Mouse (Mus musculus): ENCODE results near the gene Zfr2. TPM values are rescaled to one million over a fixed set of nuclear protein-coding genes. Genes with fewer than 3 reads are reported as not detected.

Zfr2 gene
- polyA plus RNA-seq, 2 experiments = 9.7 to 39.7 TPM

DNA sequence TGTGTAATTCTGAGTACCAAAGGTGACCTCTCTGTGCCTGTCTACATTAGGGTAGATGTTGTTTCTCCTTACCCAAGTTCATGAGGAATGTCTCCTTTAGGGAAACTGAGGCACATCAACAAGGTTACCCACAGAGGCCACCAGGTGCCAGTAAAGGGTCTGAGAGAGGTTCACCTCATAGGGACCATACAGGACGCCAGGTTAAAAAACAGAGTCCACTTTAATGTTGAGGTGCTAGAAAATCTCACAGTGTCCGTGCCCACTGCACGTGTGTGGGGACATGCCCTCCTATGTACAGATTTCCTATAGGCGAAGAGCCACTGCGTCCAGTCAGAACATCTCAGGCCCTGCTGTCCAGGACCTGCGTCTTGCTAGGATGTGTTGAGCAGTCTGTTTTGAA lies 34.0 kb upstream of the Zfr2 start:
- no peaks in the 10 kb centered on the region for H3K9me3 ChIP-seq (ENCODE audit: control insufficient read depth, low read length)
- H3K4me2 ChIP-seq (replicated peaks; ENCODE audit: low read depth, low read length, severe bottlenecking) = no peak overlapping the region
- TF ChIP-seq POLR2A (IDR thresholded peaks at IDR 0.05; ENCODE audit: borderline replicate concordance, extremely low read depth, insufficient read depth, insufficient read length) = no peak
- ATAC-seq (ENCODE audit: low FRiP score, low read depth) (no peak), DNase-seq (ENCODE audit: low spot score) (no peak)
- no peak overlapping the region for H3K9ac ChIP-seq (ENCODE audit: low read depth, low read length, severe bottlenecking)
- peaks cover 21% of the 10 kb centered on the region for H3K27me3 ChIP-seq (ENCODE audit: control insufficient read depth, insufficient read depth, low read length)
- peaks cover 7% of the 10 kb centered on the region; the same call in 1 of the 2 replicates for H3K4me1 ChIP-seq (ENCODE audit: control insufficient read depth, insufficient read depth, low read length)
- no peak overlapping the region for H3K4me3 ChIP-seq (replicated peaks; ENCODE audit: low read length)
- no peak overlapping the region for H3K27ac ChIP-seq (replicated peaks; ENCODE audit: low read depth, low read length)
- 87% methylated on average over 6 of the region's 6 CpGs for WGBS
- H3K36me3 ChIP-seq (ENCODE audit: control insufficient read depth, insufficient read depth, low read length) = no peaks in the 10 kb centered on the region

DNA sequence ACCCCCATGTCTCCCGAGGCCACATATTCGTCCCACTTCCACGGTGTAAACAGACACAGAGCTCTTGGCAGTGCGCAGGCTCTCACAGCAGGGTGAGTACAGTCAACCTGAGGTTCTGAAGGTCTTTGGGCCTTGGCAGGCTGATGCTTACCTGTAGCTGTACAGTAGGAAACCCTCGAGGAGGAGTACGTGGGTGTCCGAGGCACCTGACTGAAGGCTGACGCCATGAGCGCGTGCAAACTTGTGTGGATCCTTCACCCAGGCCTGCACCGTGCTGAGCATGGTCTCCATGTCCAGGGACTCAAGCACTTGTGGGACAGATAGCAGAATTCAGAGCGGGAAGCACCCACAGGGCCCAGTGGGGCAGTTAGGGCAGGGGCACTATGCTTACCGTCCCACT lies 32.8 kb upstream of the Zfr2 start:
- H3K27me3 ChIP-seq (ENCODE audit: control insufficient read depth, insufficient read depth, low read length) = peaks cover 11% of the 10 kb centered on the region
- no peak for TF ChIP-seq POLR2A (IDR thresholded peaks at IDR 0.05; ENCODE audit: borderline replicate concordance, extremely low read depth, insufficient read depth, insufficient read length)
- WGBS = 81% methylated on average over 13 of the region's 13 CpGs
- H3K4me1 ChIP-seq (ENCODE audit: control insufficient read depth, insufficient read depth, low read length) = no peaks in the 10 kb centered on the region
- no peak overlapping the region for H3K27ac ChIP-seq (replicated peaks; ENCODE audit: low read depth, low read length)
- no peaks in the 10 kb centered on the region for H3K36me3 ChIP-seq (ENCODE audit: control insufficient read depth, insufficient read depth, low read length)
- ATAC-seq (ENCODE audit: low FRiP score, low read depth) (no peak), DNase-seq (ENCODE audit: low spot score) (no peak)
- no peak overlapping the region for H3K4me3 ChIP-seq (replicated peaks; ENCODE audit: low read length)
- no peaks in the 10 kb centered on the region for H3K9me3 ChIP-seq (ENCODE audit: control insufficient read depth, low read length)
- no peak overlapping the region for H3K9ac ChIP-seq (ENCODE audit: low read depth, low read length, severe bottlenecking)
- H3K4me2 ChIP-seq (replicated peaks; ENCODE audit: low read depth, low read length, severe bottlenecking) = no peak overlapping the region

DNA sequence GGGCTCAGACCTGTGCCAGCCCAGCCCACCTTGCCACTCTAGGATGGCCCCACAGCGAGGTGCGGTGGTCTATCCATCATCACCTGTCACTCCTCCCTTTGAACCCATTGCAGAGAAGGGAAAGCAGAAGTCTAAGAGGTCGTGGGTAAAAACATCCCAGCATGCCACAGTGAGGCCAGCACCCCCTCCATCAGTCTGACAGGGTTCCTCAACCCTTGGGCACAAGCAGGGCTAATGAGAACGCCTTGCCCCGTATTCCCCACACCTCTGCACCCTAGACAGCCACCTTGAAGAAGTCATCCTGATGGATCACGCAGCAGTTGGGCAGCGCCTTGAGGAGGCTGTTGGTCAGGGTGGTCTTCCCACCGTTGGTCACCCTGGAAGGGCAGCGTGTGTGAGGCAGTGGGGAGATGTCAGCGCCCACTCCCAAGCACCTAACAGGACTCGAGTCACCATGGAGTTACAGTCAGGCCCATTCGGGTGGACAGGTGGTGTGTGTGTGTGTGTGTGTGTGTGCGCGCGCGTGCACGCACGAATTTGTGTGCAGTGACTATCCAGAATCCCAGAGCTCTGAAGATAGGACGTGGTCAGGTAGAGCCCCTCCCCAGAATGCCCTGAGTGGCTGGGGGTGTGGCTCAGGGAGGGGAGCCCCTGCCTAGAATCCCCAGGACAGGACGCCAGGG lies 32.2 kb upstream of the Zfr2 start:
- ATAC-seq (ENCODE audit: low FRiP score, low read depth) (no peak), DNase-seq (ENCODE audit: low spot score) (no peak)
- H3K27me3 ChIP-seq (ENCODE audit: control insufficient read depth, insufficient read depth, low read length) = peaks cover 11% of the 10 kb centered on the region; the same call in 1 of the 2 replicates
- no peaks in the 10 kb centered on the region for H3K36me3 ChIP-seq (ENCODE audit: control insufficient read depth, insufficient read depth, low read length)
- no peak overlapping the region for H3K27ac ChIP-seq (replicated peaks; ENCODE audit: low read depth, low read length)
- 74% methylated on average over 20 of the region's 20 CpGs for WGBS
- H3K9ac ChIP-seq (ENCODE audit: low read depth, low read length, severe bottlenecking) = no peak overlapping the region
- H3K9me3 ChIP-seq (ENCODE audit: control insufficient read depth, low read length) = no peaks in the 10 kb centered on the region
- H3K4me2 ChIP-seq (replicated peaks; ENCODE audit: low read depth, low read length, severe bottlenecking) = no peak overlapping the region
- no peak for TF ChIP-seq POLR2A (IDR thresholded peaks at IDR 0.05; ENCODE audit: borderline replicate concordance, extremely low read depth, insufficient read depth, insufficient read length)
- H3K4me1 ChIP-seq (ENCODE audit: control insufficient read depth, insufficient read depth, low read length) = no peaks in the 10 kb centered on the region
- no peak overlapping the region for H3K4me3 ChIP-seq (replicated peaks; ENCODE audit: low read length)

DNA sequence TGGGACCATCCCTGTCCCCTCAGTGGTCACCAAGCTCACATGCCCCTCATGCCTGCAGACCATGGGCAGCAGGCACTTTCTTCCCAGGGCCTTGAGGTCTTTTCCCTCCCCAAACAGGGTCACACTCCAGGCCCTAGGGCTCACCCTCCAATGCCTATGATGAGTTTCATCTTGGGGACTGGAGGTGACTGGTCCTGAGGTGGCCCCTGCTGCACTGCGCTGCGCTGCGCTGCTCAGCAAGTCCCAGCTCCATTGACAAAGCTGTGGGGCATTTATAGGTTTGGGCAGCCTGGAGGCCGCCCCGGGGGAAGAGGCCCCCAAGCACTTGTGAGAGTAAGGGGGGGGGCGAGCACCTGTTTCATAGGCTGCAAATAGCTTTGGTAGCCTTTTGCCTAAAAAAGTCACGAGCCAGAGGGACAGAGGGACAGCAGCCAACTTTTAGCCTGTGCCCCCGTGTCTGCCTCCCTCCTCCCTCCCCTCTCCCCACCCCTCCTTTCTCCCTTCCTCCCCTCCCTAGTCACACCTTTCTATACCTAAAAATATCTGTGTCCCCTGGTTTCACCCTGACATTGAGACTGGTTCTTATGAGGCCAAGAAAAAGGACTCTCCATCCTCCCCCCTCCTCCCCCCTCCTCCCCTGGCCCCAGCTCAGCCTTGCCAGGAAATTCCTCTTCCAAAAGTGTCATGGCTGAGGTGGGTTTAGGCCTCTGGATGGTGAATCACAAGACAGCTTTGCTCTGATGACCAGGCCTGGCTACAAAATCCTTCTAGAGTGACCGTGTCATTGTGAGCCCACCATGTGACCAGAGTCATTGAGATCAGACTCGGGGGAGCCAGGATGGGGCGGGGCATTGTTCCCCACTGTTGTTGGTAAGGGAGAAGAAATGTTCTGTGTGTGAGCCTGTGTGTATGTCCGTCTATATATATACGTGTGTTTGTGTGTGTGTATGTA lies 30.9 kb upstream of the Zfr2 start, which contains the start of gene Nmrk2:
TSS of gene Nmrk2 (minus strand) at position 245 of the 952 bp plus-strand sequence.
- WGBS = 58% methylated on average over 13 of the region's 13 CpGs
- Histone ChIP-seq H3K4me3 (replicated peaks; ENCODE audit: low read length) (no peak within 1 kb of the TSS), H3K36me3 (ENCODE audit: control insufficient read depth, insufficient read depth, low read length) (no peaks in the 10 kb centered on the region), H3K4me2 (replicated peaks; ENCODE audit: low read depth, low read length, severe bottlenecking) (no peak within 1 kb of the TSS), H3K9ac (ENCODE audit: low read depth, low read length, severe bottlenecking) (no peak within 1 kb of the TSS), H3K4me1 (ENCODE audit: control insufficient read depth, insufficient read depth, low read length) (no peaks in the 10 kb centered on the region), H3K27ac (replicated peaks; ENCODE audit: low read depth, low read length) (no peak within 1 kb of the TSS), H3K27me3 (ENCODE audit: control insufficient read depth, insufficient read depth, low read length) (no peaks in the 10 kb centered on the region; the same call in 1 of the 2 replicates), H3K9me3 (ENCODE audit: control insufficient read depth, low read length) (no peaks in the 10 kb centered on the region)
- TF ChIP-seq POLR2A (IDR thresholded peaks at IDR 0.05; ENCODE audit: borderline replicate concordance, extremely low read depth, insufficient read depth, insufficient read length) = no peak
- DNase-seq (ENCODE audit: low spot score) (no peak), ATAC-seq (ENCODE audit: low FRiP score, low read depth) (no peak)

DNA sequence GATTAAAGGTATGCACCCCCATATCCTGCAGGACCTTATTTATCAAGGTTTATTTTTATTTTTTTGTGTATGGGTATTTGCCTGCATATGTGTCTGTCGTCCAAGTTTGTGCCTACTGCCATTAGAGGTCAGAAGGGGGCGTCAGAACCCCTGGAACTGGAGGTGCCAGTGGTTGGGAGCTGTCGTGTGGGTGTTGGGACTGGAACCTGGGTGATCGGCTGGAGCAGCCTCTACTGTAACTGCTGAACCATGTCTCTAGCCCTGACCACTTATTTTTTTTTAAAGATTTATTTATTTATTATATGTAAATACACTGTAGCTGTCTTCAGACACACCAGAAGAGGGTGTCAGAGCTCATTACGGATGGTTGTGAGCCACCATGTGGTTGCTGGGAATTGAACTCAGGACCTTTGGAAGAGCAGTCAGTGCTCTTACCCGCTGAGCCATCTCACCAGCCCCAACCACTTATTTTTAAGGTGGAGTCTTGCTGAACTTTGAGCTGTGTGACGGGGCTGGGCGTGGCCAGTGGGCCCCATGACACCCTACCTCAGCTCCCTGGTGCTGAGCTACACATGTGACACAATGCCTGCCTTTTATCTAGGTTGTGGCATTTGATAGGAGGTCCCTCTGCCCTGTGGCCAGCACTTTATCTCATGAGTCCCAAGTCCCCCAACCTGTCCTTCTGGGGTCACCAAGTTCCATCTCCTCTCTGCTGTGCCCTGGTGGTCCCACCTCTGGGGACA lies 29.8 kb upstream of the Zfr2 start:
- H3K36me3 ChIP-seq (ENCODE audit: control insufficient read depth, insufficient read depth, low read length) = no peaks in the 10 kb centered on the region
- 64% methylated on average over 8 of the region's 8 CpGs for WGBS
- no peaks in the 10 kb centered on the region for H3K4me1 ChIP-seq (ENCODE audit: control insufficient read depth, insufficient read depth, low read length)
- H3K27ac ChIP-seq (replicated peaks; ENCODE audit: low read depth, low read length) = no peak overlapping the region
- H3K4me3 ChIP-seq (replicated peaks; ENCODE audit: low read length) = no peak overlapping the region
- no peak overlapping the region for H3K9ac ChIP-seq (ENCODE audit: low read depth, low read length, severe bottlenecking)
- no peak for ATAC-seq (ENCODE audit: low FRiP score, low read depth)
- no peak for DNase-seq (ENCODE audit: low spot score)
- H3K27me3 ChIP-seq (ENCODE audit: control insufficient read depth, insufficient read depth, low read length) = no peaks in the 10 kb centered on the region; the same call in 1 of the 2 replicates
- no peaks in the 10 kb centered on the region for H3K9me3 ChIP-seq (ENCODE audit: control insufficient read depth, low read length)
- H3K4me2 ChIP-seq (replicated peaks; ENCODE audit: low read depth, low read length, severe bottlenecking) = no peak overlapping the region
- TF ChIP-seq POLR2A (IDR thresholded peaks at IDR 0.05; ENCODE audit: borderline replicate concordance, extremely low read depth, insufficient read depth, insufficient read length) = no peak
